Mouse (Mus musculus) midbrain, postnatal 0 days (tissue): ENCODE data around the gene Cntn4. TPM values are rescaled to one million over a fixed set of nuclear protein-coding genes. Genes with fewer than 3 reads are reported as not detected.

ENCODE experiments used
- ATAC-seq: fragments of 200-750 bp; cut with Nextera tagmentation; 2 replicates; pipeline ENCODE4 v1.8.0; 2017; ENCODE audit warnings: moderate number of reproducible peaks, mild to moderate bottlenecking, moderate TSS enrichment, moderate library complexity; ENCODE audit not compliant: low FRiP score
- DNase-seq: peaks from one replicate; pipeline ENCODE4 v3.0.0-alpha.2; 2015; ENCODE audit warnings: low spot score
- H3K27ac ChIP-seq: fragments of 300-500 bp; sonication (generic); 2 replicates; pipeline ENCODE4 v1.5.1; 2014; ENCODE audit warnings: low read depth, mild to moderate bottlenecking, low read length, mixed read lengths
- H3K27me3 ChIP-seq: fragments of 300-500 bp; sonication (generic); 2 replicates; pipeline ENCODE4 v1.6.1; 2014; ENCODE audit warnings: low read length, control low read depth, mixed read lengths; ENCODE audit not compliant: insufficient read depth
- H3K36me3 ChIP-seq: fragments of 300-500 bp; sonication (generic); 2 replicates; pipeline ENCODE4 v1.6.1; 2014; ENCODE audit warnings: low read length, control low read depth, mixed read lengths; ENCODE audit not compliant: insufficient read depth
- H3K4me1 ChIP-seq: fragments of 300-500 bp; sonication (generic); 2 replicates; pipeline ENCODE4 v1.6.1; 2014; ENCODE audit warnings: mild to moderate bottlenecking, control low read depth, antibody characterized with exemption, low read length, mixed read lengths; ENCODE audit not compliant: insufficient read depth
- H3K4me2 ChIP-seq: fragments of 300-500 bp; sonication (generic); 2 replicates; pipeline ENCODE4 v1.6.1; 2014; ENCODE audit warnings: low read depth, mild to moderate bottlenecking, low read length, mixed read lengths; ENCODE audit not compliant: poor library complexity, severe bottlenecking
- H3K4me3 ChIP-seq: fragments of 300-500 bp; sonication (generic); 2 replicates; pipeline ENCODE4 v1.5.1; 2014; ENCODE audit warnings: low read depth, mild to moderate bottlenecking, low read length, moderate library complexity
- H3K9ac ChIP-seq: fragments of 300-500 bp; sonication (generic); replicated peaks from 2 replicates; pipeline ENCODE4 v1.6.1; 2014; ENCODE audit warnings: mild to moderate bottlenecking, low read length, moderate library complexity, mixed read lengths; ENCODE audit not compliant: poor library complexity, severe bottlenecking
- H3K9me3 ChIP-seq: fragments of 300-500 bp; sonication (generic); 2 replicates; pipeline ENCODE4 v1.6.1; 2016; ENCODE audit warnings: low read length, control low read depth
- CTCF ChIP-seq: IDR thresholded peaks from 2 replicates; pipeline ENCODE4 v1.5.1; 2016; ENCODE audit warnings: antibody characterized with exemption, mild to moderate bottlenecking
- WGBS: fragments of 180-500 bp; shearing (Covaris S2); extraction: QIAGEN DNeasy Blood & Tissue Kit; methylation state at CpG from one replicate; pipeline ENCODE4 v1.1.7; 2014; 5-methylcytosine and 5-hydroxymethylcytosine counted together
- polyA plus RNA-seq: library from polyadenylated mRNA; unstranded; fragments of >200 nt; fragmentation: Nextera tagmentation; extraction: Ambion mirVana; gene quantifications from 2 replicates; pipeline ENCODE4 v1.2.1, GENCODE M21; 2015
- total RNA-seq: library from RNA; depleted of rRNA; stranded (reverse); fragments of >200 nt; gene quantifications from 2 replicates; pipeline ENCODE4 v1.2.3, GENCODE M21; 2014

Gene Cntn4
- total and polyA plus RNA-seq, 2 experiments from 2014 or later: 22.3 to 28.5 TPM

- H3K9me3 ChIP-seq: no peaks in the 10 kb centered on the region
- 13% methylated on average over 9 of the region's 9 CpGs for WGBS
- DNase-seq (no peak), ATAC-seq (no peak)
- H3K4me1 ChIP-seq: no peaks in the 10 kb centered on the region
- H3K27me3 ChIP-seq: no peaks in the 10 kb centered on the region
- no peaks in the 10 kb centered on the region for H3K36me3 ChIP-seq
- TF ChIP-seq CTCF: no peak
- H3K27ac ChIP-seq: no peak overlapping the region
- no peak overlapping the region for H3K9ac ChIP-seq
- no peak overlapping the region for H3K4me3 ChIP-seq
- H3K4me2 ChIP-seq: no peak overlapping the region
Measured at GRCm38 (mm10) chr6:106593756-106594155, 916.3 kb downstream of the Cntn4 start.

- no peak for TF ChIP-seq CTCF
- Histone ChIP-seq H3K27ac (no peak overlapping the region), H3K9ac (no peak overlapping the region), H3K4me2 (no peak overlapping the region), H3K27me3 (no peaks in the 10 kb centered on the region), H3K4me1 (no peaks in the 10 kb centered on the region; the same call in 1 of the 2 replicates), H3K9me3 (no peaks in the 10 kb centered on the region), H3K4me3 (no peak overlapping the region), H3K36me3 (no peaks in the 10 kb centered on the region)
- WGBS: 69% methylated on average over 3 of the region's 3 CpGs
- ATAC-seq (no peak), DNase-seq (no peak)
Measured at GRCm38 (mm10) chr6:106617081-106617480, 939.6 kb downstream of the Cntn4 start.

GRCm38 (mm10) chr6:106621188-106621749 lies 943.8 kb downstream of the Cntn4 start:
- no peak for ATAC-seq
- WGBS: 41% methylated on average over 5 of the region's 5 CpGs
- peak; percentile 57 for TF ChIP-seq CTCF

GRCm38 (mm10) chr6:106643026-106643425 lies 965.6 kb downstream of the Cntn4 start:
- Histone ChIP-seq H3K4me1 (no peaks in the 10 kb centered on the region), H3K36me3 (no peaks in the 10 kb centered on the region), H3K4me2 (no peak overlapping the region), H3K4me3 (no peak overlapping the region), H3K27me3 (no peaks in the 10 kb centered on the region), H3K27ac (no peak overlapping the region), H3K9ac (no peak overlapping the region), H3K9me3 (no peaks in the 10 kb centered on the region)
- WGBS: 81% methylated on average over 3 of the region's 3 CpGs
- no peak for TF ChIP-seq CTCF
- ATAC-seq (no peak), DNase-seq (no peak)

More at GRCm38 (mm10) chr6:106621188-106621749, 943.8 kb downstream of the Cntn4 start:
- Histone ChIP-seq H3K36me3 (no peaks in the 10 kb centered on the region), H3K4me2 (no peak overlapping the region), H3K4me1 (no peaks in the 10 kb centered on the region; the same call in 1 of the 2 replicates), H3K27ac (no peak overlapping the region), H3K27me3 (no peaks in the 10 kb centered on the region), H3K4me3 (no peak overlapping the region), H3K9ac (no peak overlapping the region), H3K9me3 (no peaks in the 10 kb centered on the region)
- peak; percentile 22 for DNase-seq

- no peak overlapping the region for H3K4me2 ChIP-seq
- peak; percentile 89 for DNase-seq
- no peaks in the 10 kb centered on the region for H3K4me1 ChIP-seq
- WGBS: 24% methylated on average over 5 of the region's 5 CpGs
- peak; percentile 80; the same call in 1 of the 2 replicates for ATAC-seq
- H3K27me3 ChIP-seq: no peaks in the 10 kb centered on the region
- peak; percentile 95 for TF ChIP-seq CTCF
- no peak overlapping the region for H3K4me3 ChIP-seq
- H3K9ac ChIP-seq: no peak overlapping the region
- H3K36me3 ChIP-seq: no peaks in the 10 kb centered on the region
- H3K27ac ChIP-seq: no peak overlapping the region
- no peaks in the 10 kb centered on the region for H3K9me3 ChIP-seq
Measured at GRCm38 (mm10) chr6:106645496-106646211, 968.2 kb downstream of the Cntn4 start.

GRCm38 (mm10) chr6:106646945-106647344 lies 969.5 kb downstream of the Cntn4 start:
- no peak overlapping the region for H3K9ac ChIP-seq
- DNase-seq: no peak
- no peak for TF ChIP-seq CTCF
- H3K9me3 ChIP-seq: no peaks in the 10 kb centered on the region
- no peak overlapping the region for H3K4me2 ChIP-seq
- H3K4me1 ChIP-seq: no peaks in the 10 kb centered on the region
- H3K36me3 ChIP-seq: no peaks in the 10 kb centered on the region
- no peak for ATAC-seq
- H3K27ac ChIP-seq: no peak overlapping the region
- H3K4me3 ChIP-seq: no peak overlapping the region
- WGBS: 34% methylated on average over 4 of the region's 4 CpGs
- H3K27me3 ChIP-seq: no peaks in the 10 kb centered on the region
